Mouse (Mus musculus): Measurements from ENCODE around the gene Rnf149.

Rnf149 gene

DNA sequence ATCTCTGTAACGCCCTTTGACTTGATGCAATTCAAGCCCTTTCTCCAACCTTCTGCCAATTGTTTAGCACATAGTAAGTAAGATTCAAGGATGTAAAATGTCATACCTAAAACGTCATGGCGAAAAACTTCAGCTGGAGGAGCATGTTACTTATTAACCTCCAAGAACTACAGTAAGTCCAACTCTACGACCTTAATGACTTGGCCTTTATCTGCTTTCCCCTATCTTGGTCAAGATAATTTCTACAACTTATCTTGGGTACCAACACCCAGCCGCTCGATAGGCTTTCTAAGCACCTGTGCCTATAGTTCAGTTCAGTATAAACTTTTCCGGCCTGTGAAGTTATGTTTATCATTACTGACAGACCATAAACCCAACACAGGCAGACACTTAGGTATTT is 3.3 kb downstream of the Rnf149 start:
- no peak for DNase-seq

DNA sequence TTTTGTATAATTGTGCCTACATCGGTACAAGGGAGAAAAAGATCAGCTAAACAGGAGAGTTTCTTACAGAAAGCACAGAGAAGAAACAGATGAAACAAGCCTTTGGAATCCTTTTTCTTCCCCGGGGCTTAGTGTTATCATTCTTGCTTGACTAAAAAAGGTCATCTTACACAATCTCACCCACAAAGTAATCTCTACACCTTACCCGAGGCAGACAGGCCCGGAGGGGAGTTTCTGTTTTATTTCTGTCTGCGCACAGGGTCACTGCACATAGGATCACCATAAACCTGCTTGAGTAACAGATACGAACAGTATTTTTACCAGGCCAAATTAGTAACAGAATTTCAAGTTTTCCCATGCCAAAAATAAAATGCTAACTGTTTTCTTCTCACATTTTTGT is 5.6 kb downstream of the Rnf149 start:
- DNase-seq, result no peak

DNA sequence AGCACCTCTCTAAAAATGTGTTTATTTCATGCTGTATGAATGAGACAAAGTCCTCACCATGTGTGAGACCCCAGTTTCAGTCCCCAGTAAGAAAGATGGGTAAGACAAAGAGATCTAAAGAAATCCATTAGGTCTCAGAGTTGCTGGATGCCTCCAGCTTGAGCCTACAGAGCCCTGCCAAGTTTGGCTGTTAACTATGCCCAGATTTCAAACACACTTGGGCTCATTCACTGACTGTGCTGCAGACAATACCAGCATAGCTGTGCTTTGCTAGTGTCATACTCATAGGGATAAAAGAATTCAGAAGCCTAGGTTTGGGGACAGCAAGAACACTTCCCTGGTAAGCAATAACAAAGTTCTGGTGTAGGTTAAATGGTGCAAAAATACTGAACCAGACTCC is 9.1 kb downstream of the Rnf149 start:
- DNase-seq, result no peak

DNA sequence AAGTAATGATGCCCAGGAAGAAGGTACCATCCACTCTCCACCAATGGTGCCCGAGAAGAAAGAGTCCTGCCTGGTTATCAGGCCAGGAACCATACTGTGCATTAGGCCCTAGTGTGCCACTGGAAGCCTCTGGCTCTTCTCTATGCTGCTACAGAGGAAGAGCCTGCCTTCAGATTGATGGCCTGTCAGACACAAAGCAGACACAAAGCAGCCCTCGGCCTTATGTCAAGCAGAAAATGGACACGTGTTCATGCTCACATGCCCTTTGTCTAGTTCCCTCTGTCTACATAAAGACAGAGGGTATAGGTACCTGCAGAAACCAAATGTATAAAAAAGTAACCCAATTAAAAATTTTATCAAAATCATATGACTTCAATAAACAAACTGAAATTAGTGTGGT is 12.6 kb downstream of the Rnf149 start:
- DNase-seq, result no peak

DNA sequence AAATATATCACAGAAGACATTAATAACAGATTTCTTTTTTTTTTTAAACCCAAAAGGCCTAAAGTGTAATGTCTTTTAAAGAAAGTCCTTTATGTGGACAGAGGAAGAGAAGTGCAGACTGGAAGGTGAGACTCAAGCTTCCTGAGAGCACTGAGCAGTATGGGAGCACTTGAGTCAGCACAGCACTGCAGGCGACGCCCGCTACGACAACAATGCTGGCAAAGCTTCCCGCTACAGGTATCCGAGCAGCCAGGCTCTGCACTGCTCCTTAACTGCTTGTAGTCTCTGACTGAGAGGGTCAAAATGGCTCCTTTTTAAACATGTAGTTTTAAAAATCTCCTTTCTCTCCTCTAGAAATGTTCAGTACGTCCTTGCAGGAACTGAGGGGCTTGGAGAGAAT is 14.0 kb downstream of the Rnf149 start:
- DNase-seq, result no peak

DNA sequence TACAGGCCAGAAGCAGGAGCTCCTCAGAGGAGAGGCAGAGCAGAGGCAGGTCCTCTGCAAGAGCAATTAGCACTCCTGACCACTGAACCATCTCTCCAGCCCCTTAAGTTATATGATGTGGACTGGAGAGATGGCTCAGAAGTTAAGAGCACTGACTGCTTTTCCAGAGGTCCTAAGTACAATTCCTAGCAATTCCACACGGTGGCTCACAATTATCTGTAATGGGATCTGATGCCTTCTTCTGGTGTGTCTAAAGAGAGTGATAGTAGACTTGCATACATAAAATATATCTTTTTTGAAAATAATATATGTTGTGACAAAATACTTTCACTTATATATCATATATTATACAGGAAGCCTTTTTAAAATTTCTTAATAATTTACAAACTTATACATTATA is 15.3 kb downstream of the Rnf149 start:
- no peak for DNase-seq

DNA sequence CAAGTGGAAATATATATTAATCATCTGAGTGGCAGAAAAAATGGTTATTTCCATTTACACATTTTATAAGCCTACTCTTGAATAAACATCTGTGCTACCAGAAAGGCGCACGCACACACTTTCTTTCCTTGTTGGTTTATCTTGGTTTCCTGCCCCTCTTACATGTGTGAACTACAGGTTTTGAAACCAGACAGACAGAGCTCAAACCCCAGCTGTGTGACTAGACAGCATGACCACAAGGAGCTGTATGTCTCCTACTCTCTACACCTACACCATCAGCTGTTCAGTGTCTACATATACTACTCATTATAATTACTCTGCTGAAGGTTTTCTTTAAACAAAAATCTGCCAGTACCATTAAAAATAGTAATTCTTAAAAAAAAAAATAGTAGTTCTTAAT is 18.2 kb downstream of the Rnf149 start:
- DNase-seq, result no peak

DNA sequence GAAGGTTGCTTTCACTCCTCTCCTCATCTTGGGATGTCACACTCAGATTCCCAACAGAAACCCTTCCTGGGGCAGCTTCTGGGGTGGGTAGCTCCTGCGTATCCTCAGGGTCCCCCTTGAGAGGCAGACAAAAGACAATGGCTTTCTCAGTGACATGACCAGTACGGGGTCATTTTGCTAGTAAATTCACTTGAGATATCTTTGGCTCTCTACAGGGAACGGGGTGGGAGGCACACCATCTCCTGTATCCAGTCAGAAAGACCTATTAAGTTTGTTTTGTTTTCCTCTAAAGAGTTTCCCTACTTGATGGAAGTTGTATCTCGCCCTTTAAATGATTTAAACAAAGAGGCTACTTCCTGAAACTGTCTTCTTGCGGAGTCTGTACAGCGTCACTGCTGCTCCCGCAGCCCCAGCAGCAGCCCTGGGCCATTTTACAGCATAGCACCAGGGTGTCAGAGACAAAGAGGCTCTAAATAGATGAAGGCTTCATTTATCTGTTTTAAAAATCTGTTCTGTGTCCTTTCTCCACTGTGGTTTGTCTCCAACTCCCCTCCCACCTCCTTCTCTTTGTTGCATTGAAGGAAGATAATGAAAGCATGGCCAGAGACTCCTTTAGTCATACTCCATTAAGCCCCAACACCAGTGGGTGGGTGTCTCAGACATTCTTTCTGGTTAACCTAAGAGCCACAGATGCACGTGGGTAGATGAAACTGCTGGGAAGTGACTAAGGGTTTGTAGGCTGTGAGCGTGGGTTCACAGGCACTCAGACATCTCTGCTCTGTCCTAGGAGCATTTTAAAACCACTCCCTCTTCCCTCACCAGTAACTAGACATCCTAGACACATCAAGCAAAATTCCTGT is 21.4 kb downstream of the Rnf149 start:
- no peak for DNase-seq

DNA sequence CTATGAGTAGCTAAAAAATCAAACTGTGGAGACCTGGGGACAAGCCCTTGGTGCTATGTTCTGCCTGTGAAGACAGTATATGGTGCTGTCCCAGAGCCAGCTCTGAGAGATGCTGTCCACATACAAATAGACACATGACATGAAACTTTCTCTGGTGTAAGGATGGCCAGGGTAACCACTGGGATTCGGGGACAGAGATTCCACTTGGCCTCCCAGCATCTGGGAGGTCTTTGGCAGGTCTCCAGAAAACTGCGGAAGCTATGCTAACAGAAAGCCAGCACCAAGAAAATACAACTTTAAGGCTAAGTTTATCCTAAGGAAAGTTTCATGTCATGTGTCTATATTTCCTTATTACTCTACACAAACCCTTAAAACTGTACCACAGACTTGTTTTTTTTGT is 27.4 kb downstream of the Rnf149 start:
- DNase-seq, result peak; percentile 45

DNA sequence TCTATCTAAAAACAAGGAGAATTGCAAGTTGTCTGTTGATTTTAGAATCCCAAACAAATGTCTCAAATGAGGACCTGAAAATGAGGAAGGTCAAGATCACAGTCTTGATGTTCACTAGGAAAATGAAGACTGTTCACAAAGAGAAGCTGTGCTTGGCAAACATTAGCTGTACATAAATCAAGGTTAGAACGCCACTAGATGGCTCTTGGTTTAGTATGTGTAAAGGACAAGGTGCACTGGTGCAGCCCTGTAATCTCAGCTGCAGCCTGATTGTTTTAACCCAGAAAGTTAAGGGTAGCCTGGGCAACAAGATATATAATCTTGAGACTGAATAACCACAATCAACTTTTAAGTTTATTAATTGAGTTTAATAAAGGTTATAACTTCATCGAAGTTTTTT is 30.0 kb downstream of the Rnf149 start:
- DNase-seq, result no peak

DNA sequence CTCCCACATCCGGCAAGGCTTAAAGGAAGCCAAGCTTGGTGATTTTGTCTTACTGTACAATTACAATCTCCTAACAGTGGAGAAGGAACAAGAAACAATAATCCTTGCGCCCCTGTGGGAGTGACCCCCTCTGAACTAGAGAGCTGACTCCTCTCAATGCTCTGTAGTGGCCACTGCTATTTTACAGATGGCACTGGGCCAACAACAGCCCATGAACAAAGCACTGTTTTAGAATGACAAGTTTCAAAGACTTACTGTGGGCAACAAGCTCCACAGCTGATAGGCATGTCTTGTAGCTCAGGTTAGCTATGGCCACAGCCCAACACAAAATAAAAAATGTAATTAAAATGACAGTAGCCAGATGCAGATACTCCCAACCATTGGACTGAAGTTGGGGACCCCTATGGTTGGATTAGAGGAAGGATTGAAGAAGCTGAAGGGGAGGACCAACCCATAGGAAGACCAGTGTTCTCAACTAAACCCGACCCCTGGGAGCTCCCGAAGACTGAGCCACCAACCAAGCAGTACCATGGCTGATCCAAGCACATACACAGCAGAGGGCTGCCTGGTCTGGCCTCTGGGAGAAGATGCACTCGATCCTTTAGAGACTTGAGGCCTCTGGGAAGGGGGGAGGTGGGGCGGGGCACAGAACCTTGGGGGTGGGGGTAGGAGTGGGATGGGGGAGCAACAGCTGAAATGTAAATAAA is 30.9 kb downstream of the Rnf149 start:
- DNase-seq, result no peak

DNA sequence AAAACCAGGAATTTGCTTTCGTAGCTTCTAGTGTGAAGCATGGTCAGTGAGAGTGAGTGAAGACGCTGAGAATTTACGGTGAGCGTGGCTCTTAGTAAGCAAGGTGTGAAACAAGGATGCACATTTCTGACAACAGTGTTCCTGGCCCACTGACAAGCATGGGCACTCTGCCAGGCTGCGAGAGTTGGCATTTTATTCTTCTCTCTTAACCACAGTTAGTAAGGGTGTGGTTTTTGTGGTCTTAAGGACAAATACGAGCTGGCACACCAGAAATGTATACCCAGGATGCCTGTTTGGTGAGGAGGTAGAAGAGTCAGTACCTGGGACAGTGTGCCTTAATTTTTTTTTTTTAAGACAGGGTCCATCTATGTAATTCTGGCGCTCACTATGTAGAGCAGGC is 31.6 kb downstream of the Rnf149 start:
- DNase-seq, result no peak

DNA sequence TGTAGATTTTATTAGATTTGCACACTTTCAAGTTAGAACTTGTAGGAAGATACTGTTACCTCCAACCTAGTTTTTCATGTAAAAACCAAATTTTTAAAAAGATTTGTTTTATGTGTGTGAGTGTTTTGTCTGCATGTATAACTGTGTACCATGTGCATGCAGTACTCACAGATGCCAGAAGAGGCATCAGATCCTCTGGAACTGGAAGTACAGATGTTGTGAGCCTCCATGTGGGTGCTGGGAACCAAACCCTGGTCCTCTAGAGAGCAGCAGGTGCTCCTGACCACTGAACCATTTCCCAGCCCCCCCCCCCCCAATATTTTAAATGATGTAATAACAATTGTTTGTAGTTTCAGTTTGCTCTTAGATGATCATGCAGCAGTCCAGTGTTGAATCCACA is 36.6 kb downstream of the Rnf149 start:
- DNase-seq, result no peak

DNA sequence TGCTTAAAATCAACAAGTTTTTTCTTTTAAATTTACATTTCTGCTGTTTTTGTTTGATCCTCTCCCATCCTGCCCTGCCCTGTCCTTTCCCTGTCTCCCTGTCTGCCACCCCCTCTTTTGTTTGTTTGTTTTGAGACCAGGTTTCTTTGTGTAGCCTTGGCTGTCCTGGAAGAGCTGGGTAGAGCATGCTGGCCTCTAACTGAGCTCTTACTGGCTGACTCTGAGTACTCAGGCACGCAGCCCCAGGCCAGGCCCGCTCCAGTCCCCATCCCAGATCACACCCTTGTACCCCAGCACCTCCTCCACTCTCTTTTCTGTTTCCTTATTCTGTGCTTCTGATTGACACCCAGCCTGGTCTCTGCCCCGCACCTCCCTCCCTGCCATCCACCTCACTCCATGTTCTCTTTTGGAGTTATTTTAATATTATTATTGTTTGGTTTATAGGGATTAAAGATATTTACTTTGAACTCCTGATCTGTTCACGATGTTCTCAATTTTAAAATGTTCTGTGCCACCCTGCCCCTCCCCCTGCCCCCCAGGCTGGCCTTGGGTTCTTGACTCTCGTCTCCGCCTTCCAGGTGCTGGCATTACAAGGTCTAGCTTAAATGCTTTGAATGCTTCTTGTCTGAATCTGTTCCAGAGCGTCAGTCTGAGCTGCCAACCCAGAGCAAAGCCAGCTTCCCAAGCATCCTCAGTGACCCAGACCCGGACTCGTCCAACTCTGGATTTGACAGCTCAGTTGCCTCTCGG is 39.4 kb downstream of the Rnf149 start:
- DNase-seq, result no peak

DNA sequence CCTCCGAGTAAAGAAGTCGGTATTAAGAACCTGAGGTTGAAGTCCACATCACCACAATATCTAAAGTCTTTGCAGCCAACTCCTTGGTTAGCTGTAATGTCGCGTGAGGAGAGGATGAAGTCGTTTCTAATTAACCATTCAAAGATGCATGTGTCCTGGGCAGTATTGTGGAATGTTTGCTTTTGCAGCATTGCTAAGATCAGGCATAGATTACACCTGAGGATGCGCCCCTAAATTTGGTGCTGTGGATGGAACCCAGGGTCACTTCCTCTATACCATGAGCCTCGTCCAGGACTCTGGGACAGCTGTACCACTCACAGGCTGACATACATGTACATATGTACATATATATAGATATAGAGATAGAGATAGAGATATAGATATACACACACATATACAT is 40.5 kb downstream of the Rnf149 start:
- no peak for DNase-seq

DNA sequence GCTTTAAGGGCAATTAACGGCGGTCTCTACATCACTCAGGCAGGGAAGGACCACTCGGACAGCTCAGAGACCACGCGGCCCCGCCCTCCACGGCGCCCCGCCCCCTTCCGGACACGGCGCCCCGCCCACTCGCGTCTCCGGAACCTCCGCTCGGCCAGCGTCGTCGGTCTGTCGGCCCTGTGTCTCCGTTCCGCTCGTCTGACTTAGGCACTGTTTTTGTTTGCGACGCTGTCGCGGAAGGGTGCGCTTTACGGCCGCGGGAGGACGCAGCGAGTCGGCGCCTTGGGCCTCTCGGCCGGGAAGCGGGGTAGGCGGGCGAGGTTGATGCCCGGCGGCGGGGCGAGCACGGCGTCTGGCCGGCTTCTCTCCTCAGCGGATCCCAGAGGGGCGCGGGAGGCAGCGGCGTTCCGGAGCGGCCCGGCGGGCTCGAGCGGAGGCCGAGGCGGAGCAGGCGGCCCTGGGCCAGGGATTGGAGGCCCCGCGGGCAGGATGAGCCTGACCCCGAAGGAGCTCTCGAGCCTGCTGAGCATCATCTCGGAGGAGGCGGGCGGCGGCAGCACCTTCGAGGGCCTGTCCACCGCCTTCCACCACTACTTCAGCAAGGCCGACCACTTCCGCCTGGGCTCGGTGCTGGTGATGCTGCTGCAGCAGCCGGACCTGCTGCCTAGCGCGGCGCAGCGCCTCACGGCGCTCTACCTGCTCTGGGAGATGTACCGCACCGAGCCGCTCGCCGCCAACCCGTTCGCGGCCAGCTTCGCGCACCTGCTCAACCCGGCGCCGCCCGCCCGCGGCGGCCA is 41.5 kb downstream of the Rnf149 start:
- DNase-seq, result peak; percentile 99

DNA sequence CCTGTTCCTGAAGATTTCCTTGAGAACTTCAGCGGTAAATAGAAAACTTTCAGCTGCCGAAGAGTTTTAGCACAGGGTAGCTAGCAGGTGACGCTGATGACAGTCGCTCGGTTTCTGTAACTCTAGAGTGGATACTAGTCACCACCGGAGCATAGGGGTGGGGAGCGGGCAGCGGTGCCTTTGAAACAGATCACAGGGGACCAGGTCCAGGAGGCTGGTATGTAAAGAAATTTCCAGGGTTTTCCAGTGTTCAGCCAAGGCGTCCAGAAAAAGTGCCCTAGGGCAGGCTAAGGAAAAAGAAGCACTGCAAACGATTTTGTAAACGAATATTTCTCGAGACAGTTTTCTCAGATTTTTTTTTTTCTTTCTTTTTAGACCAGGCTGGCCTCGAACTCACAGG is 42.4 kb downstream of the Rnf149 start, which contains the start of gene Cnot11:
Gene Cnot11, plus strand, starts transcription at position 162 of the 400 bp plus-strand sequence.
- peak; percentile 15 for DNase-seq

DNA sequence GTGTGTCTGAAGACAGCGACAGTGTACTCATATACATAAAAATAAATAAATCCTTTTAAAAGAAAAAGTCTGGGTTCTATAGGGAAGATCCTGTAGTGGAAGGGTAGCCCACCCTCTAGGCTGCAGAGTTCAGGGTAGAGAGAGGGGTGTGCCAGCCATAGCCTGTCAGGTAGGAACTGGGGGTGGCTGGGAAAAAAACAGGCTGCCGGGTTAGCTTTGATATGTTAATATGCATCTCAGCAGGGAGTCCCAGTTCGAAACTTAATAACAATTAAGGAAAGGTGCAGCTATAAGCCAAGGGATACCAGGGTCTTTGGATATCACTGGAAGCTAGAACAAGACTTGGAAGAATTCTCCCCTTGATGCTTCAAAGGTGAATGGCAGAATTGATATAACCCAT is 43.3 kb downstream of the Rnf149 start:
- DNase-seq, result no peak

DNA sequence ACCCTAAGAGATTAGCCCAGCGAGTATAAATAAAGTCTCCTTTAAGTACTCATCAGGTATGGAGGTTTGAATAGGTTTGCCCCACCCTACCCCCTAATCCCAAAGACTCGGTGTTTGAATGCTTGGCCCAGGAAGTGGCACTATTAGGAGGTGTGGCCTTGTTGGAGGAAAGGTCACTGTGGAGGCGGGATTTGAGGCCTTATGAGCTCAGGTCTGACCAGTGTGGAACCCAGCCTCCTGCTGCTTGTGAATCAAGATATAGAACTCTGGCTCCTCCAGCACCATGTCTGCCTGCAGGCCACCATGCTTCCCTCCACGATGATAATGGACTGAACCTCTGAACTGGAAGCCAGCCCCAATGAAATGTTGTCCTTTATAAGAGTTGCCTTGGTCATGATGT is 46.2 kb downstream of the Rnf149 start:
- no peak for DNase-seq

DNA sequence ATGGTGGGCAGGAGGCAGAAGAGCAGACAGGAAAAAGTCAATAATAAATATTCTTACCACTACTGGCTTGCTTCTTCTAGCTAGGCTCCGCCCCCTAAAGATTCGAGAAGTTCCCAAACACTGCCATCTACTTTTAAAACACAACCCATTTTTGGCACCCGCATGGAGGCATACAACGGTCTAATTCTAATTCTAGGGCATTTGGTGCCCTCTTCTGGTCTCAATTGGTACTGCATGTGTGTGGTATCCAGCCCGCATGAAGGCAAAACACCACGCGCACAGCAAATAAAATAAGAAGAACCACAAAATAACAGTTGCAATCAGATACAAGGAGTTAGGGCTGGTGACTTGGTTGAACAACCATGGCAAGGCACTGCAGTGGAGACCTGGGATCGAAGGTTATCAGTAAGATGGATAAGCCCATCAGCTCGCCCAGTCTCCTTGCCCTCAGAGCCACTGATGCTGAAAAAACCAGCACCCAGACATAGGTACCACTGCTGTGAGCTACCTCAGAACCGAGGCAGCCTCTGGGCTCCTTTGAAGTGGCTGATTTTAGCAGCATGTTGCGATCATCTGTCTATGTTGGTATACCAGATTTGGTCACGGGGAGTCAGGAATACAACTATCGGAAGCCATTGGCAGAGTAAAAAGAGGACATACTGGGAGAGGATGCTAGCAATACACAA is 46.8 kb downstream of the Rnf149 start:
- peak; percentile 83 for DNase-seq

DNA sequence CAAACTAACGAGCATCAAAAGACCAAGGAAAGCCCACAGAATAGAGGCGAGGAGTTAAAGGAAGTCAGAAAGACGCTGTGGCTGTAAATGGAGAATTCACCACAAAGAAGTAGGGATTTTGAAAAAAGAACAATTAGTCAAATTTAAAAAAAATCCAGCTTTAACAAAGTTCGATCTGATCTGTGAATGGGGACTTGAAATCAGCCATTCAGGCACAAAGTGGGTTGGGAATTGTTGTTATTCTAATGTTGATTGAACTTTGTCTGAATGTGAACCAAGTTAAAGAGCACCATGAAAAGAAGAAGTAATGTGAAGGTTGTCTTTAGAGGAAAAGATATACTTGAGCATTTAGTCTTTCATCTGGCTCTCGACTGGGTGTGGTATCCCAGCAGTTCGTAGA is 48.9 kb downstream of the Rnf149 start:
- no peak for DNase-seq

DNA sequence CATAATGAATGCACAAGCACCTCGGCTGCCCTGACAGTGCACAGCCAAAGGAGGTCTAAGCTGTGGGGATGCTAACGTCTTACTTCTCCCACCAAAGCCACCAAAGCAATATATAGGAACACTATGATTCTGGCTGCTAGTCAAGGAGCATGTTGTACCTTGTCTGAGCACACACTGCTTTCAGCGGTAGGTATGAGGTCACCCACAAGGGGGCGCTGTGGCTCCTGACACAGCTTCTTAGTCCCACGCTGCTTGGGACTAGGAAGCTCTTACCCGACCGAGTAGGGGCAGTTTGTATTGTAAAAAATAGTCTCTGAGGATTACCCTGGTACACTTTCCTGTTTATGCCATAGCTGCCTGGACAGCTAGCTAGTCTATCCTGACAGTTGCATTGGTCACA is 49.8 kb downstream of the Rnf149 start:
- DNase-seq, result peak; percentile 77

Data from kidney, postnatal 14 days (tissue).